Mouse (Mus musculus): ENCODE data around the gene F13b. TPM values are rescaled to one million over a fixed set of nuclear protein-coding genes. Genes with fewer than 3 reads are reported as not detected.

The F13b gene
- polyA plus RNA-seq (2014; fragmentation: Nextera tagmentation; extraction: Ambion mirVana) = not detected in 2 replicates

GRCm38 (mm10) chr1:139501258-139501752, at the start of gene F13b:
F13b (plus strand) TSS chr1:139501702.
- H3K4me2 ChIP-seq (ENCODE audit: low read depth) = no peak within 1 kb of the TSS
- no peak for DNase-seq (ENCODE audit: low spot score)
- H3K4me3 ChIP-seq (ENCODE audit: low read depth, low read length) = no peak within 1 kb of the TSS
- H3K4me1 ChIP-seq (ENCODE audit: control insufficient read depth, insufficient read depth, low read length) = no peaks in the 10 kb centered on the region
- no peaks in the 10 kb centered on the region for H3K27me3 ChIP-seq (ENCODE audit: control insufficient read depth, insufficient read depth, low read length)
- no peak within 1 kb of the TSS for H3K9ac ChIP-seq (ENCODE audit: low read length)
- WGBS = 90% methylated on average over 3 of the region's 3 CpGs
- ATAC-seq (ENCODE audit: insufficient read depth, low FRiP score, low TSS enrichment) = no peak
- no peaks in the 10 kb centered on the region for H3K9me3 ChIP-seq (ENCODE audit: control insufficient read depth, low read length)
- H3K36me3 ChIP-seq (ENCODE audit: control insufficient read depth, insufficient read depth, low read length) = no peaks in the 10 kb centered on the region
- H3K27ac ChIP-seq (ENCODE audit: low read depth, low read length) = no peak within 1 kb of the TSS

GRCm38 (mm10) chr1:139454340-139455225, 46.9 kb upstream of the F13b start, which contains the start of gene Aspm:
Aspm (plus strand) TSS chr1:139454772.
- H3K36me3 ChIP-seq (ENCODE audit: control insufficient read depth, insufficient read depth, low read length) = no peaks in the 10 kb centered on the region; the same call in 1 of the 2 replicates
- DNase-seq (ENCODE audit: low spot score) (peak; percentile 91), ATAC-seq (ENCODE audit: insufficient read depth, low FRiP score, low TSS enrichment) (peak; percentile 99)
- no peaks in the 10 kb centered on the region for H3K9me3 ChIP-seq (ENCODE audit: control insufficient read depth, low read length)
- no peaks in the 10 kb centered on the region for H3K27me3 ChIP-seq (ENCODE audit: control insufficient read depth, insufficient read depth, low read length)
- peak within 1 kb of the TSS; percentile 73 for H3K4me3 ChIP-seq (ENCODE audit: low read depth, low read length)
- H3K4me1 ChIP-seq (ENCODE audit: control insufficient read depth, insufficient read depth, low read length) = peaks cover 7% of the 10 kb centered on the region; the same call in 1 of the 2 replicates
- H3K9ac ChIP-seq (ENCODE audit: low read length) = peak within 1 kb of the TSS; percentile 82
- under 1% methylated on average over 65 of the region's 65 CpGs for WGBS
- peak within 1 kb of the TSS; percentile 74 for H3K4me2 ChIP-seq (ENCODE audit: low read depth)
- H3K27ac ChIP-seq (ENCODE audit: low read depth, low read length) = no peak within 1 kb of the TSS

DNA sequence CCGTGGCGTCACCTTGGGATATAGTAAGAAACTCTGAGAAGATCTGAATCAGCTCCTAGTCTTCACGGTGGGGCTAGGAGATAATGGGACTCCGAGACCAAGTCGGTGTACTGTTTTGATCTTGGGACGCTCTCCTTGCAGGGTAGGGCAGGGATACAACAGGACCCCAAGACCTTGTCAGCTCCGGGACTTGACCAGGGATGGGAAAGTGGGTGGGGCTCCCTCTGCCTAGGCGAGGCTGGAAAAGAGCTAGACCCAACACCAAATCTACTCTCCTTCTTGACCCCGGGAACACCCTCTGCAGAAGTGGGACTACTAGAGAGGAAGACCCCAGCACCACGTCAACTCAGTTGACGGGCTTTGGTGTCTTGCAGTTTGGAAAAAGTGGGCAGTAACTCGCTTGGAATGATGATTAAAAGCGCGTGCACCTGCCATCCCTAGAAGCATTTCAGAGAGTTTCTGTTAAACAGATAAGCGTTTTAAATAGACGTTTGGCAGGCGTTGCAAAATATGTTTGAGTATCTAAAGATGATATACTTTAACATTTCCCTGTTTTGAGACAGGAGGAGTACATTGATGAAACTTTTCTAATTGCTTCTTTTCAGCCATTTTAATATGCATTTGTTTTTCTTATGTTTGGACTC, 46.2 kb upstream of the F13b start:
- Histone ChIP-seq H3K4me1 (ENCODE audit: control insufficient read depth, insufficient read depth, low read length) (peaks cover 7% of the 10 kb centered on the region; the same call in 1 of the 2 replicates), H3K9me3 (ENCODE audit: control insufficient read depth, low read length) (no peaks in the 10 kb centered on the region), H3K4me3 (ENCODE audit: low read depth, low read length) (peak overlapping the region; percentile 73), H3K27ac (ENCODE audit: low read depth, low read length) (no peak overlapping the region), H3K9ac (ENCODE audit: low read length) (peak overlapping the region; percentile 82), H3K4me2 (ENCODE audit: low read depth) (peak overlapping the region; percentile 74), H3K27me3 (ENCODE audit: control insufficient read depth, insufficient read depth, low read length) (no peaks in the 10 kb centered on the region), H3K36me3 (ENCODE audit: control insufficient read depth, insufficient read depth, low read length) (no peaks in the 10 kb centered on the region; the same call in 1 of the 2 replicates)
- ATAC-seq (ENCODE audit: insufficient read depth, low FRiP score, low TSS enrichment) (peak; percentile 39), DNase-seq (ENCODE audit: low spot score) (peak; percentile 52)
- WGBS = 3% methylated on average over 17 of the region's 17 CpGs

DNA sequence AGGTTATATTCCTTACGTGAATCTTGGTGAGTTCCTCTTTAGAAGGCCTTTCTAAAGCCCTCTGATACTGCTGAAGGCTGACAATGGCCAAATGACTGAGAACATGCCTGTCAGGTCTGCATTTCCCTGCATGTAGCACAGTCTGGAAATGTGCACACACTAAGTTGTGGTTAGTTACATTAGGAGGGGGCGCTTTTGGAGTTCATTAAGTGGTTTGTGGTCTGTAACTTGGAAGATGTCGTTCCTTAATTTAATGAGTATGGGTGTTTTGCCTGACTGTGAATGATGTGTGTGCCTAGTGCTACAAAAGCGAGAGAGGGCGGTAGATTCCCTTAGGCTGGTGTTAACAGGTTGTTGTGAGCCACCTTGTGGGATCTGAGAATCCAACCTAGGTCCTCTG, 40.7 kb upstream of the F13b start:
- no peaks in the 10 kb centered on the region for H3K27me3 ChIP-seq (ENCODE audit: control insufficient read depth, insufficient read depth, low read length)
- WGBS = 83% methylated on average over 5 of the region's 5 CpGs
- no peak overlapping the region for H3K4me2 ChIP-seq (ENCODE audit: low read depth)
- ATAC-seq (ENCODE audit: insufficient read depth, low FRiP score, low TSS enrichment) (no peak), DNase-seq (ENCODE audit: low spot score) (no peak)
- no peak overlapping the region for H3K4me3 ChIP-seq (ENCODE audit: low read depth, low read length)
- peaks cover 7% of the 10 kb centered on the region; the same call in 1 of the 2 replicates for H3K4me1 ChIP-seq (ENCODE audit: control insufficient read depth, insufficient read depth, low read length)
- no peak overlapping the region for H3K27ac ChIP-seq (ENCODE audit: low read depth, low read length)
- no peaks in the 10 kb centered on the region for H3K9me3 ChIP-seq (ENCODE audit: control insufficient read depth, low read length)
- no peak overlapping the region for H3K9ac ChIP-seq (ENCODE audit: low read length)
- H3K36me3 ChIP-seq (ENCODE audit: control insufficient read depth, insufficient read depth, low read length) = peaks cover 2% of the 10 kb centered on the region; the same call in 1 of the 2 replicates

DNA sequence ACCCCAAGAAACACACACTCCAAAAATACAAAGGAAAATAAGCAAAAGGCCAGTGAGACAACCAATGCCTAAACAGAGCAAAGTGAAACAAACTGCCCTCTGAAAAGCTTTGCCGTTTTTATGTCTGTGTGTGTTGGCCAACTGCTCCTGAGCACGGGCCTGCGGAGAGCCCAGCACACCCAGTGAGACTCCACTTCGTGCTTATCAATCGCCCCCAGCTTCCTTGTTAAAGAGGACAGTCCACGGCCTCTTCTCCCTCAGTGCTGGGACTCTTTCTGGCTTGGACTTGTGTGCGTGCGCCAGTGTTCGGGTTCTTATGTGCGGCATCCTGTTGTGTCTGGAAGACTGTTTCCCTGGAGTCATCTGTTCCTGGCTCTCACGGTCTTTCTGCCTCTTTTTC, 35.6 kb upstream of the F13b start:
- Histone ChIP-seq H3K9me3 (ENCODE audit: control insufficient read depth, low read length) (no peaks in the 10 kb centered on the region), H3K9ac (ENCODE audit: low read length) (no peak overlapping the region), H3K27me3 (ENCODE audit: control insufficient read depth, insufficient read depth, low read length) (no peaks in the 10 kb centered on the region), H3K36me3 (ENCODE audit: control insufficient read depth, insufficient read depth, low read length) (peaks cover 4% of the 10 kb centered on the region), H3K27ac (ENCODE audit: low read depth, low read length) (no peak overlapping the region), H3K4me2 (ENCODE audit: low read depth) (no peak overlapping the region), H3K4me1 (ENCODE audit: control insufficient read depth, insufficient read depth, low read length) (no peaks in the 10 kb centered on the region), H3K4me3 (ENCODE audit: low read depth, low read length) (no peak overlapping the region)
- DNase-seq (ENCODE audit: low spot score) (no peak), ATAC-seq (ENCODE audit: insufficient read depth, low FRiP score, low TSS enrichment) (no peak)
- 93% methylated on average over 11 of the region's 11 CpGs for WGBS

DNA sequence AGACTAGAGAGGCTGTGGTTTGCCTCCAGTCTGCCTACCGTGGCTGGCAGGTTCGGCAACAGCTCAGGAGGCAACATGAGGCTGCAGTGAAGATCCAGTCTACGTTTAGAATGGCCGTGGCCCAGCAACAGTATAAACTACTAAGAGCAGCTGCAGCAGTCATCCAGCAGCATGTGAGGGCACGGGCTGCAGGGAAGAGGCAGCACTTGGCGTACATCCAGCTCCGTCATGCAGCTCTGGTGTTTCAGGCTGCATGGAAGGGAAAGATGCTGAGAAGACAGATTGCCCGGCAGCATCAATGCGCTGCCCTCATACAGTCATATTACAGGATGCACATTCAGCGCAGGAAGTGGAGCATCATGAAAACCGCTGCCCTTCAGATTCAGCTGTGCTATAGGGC, 22.6 kb upstream of the F13b start:
- Histone ChIP-seq H3K4me1 (ENCODE audit: control insufficient read depth, insufficient read depth, low read length) (no peaks in the 10 kb centered on the region), H3K4me2 (ENCODE audit: low read depth) (no peak overlapping the region), H3K9ac (ENCODE audit: low read length) (no peak overlapping the region), H3K27me3 (ENCODE audit: control insufficient read depth, insufficient read depth, low read length) (no peaks in the 10 kb centered on the region), H3K9me3 (ENCODE audit: control insufficient read depth, low read length) (no peaks in the 10 kb centered on the region), H3K4me3 (ENCODE audit: low read depth, low read length) (no peak overlapping the region), H3K27ac (ENCODE audit: low read depth, low read length) (no peak overlapping the region), H3K36me3 (ENCODE audit: control insufficient read depth, insufficient read depth, low read length) (peaks cover 25% of the 10 kb centered on the region)
- WGBS = 95% methylated on average over 11 of the region's 11 CpGs
- ATAC-seq (ENCODE audit: insufficient read depth, low FRiP score, low TSS enrichment) (no peak), DNase-seq (ENCODE audit: low spot score) (no peak)

DNA sequence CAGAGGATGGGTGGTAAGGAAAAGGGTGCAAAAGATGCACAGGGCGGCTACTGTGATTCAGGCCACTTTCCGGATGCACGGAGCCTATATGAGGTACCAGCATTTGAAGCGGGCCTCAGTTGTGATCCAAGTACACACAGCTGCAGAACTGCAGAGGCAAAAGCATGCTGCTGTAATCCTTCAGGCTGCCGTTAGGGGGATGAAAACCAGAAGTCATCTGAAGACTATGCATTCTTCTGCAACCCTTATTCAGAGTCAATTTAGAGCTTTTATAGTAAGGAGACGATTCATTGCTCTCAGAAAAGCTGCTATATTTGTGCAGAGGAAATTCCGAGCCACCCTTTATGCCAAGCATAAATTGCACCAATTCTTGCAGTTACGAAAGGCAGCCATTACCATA, 21.3 kb upstream of the F13b start:
- ATAC-seq (ENCODE audit: insufficient read depth, low FRiP score, low TSS enrichment) = no peak
- no peaks in the 10 kb centered on the region for H3K27me3 ChIP-seq (ENCODE audit: control insufficient read depth, insufficient read depth, low read length)
- H3K36me3 ChIP-seq (ENCODE audit: control insufficient read depth, insufficient read depth, low read length) = peaks cover 20% of the 10 kb centered on the region
- no peak overlapping the region for H3K4me2 ChIP-seq (ENCODE audit: low read depth)
- no peak overlapping the region for H3K9ac ChIP-seq (ENCODE audit: low read length)
- no peak overlapping the region for H3K27ac ChIP-seq (ENCODE audit: low read depth, low read length)
- no peaks in the 10 kb centered on the region for H3K4me1 ChIP-seq (ENCODE audit: control insufficient read depth, insufficient read depth, low read length)
- H3K4me3 ChIP-seq (ENCODE audit: low read depth, low read length) = no peak overlapping the region
- no peaks in the 10 kb centered on the region for H3K9me3 ChIP-seq (ENCODE audit: control insufficient read depth, low read length)
- no peak for DNase-seq (ENCODE audit: low spot score)
- WGBS = 94% methylated on average over 8 of the region's 8 CpGs

DNA sequence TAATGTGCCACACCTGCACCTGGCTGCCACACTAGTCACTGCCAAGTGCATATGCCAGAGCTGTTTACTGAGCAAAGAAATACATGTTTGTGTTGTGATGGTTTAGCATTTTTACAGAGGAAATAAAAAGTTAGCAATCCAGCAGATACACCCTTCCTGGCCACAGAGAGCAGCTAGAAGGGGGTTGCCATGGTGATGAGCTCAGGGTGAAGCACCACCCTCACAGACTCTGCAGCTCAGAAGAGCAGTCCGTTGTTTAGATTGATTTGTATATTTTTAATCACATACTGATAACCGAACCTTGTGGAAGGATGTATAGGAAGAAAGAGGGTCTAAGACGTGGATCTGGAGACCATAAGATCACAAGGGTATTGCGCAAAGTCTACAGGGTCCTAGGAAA, 20.4 kb upstream of the F13b start:
- ATAC-seq (ENCODE audit: insufficient read depth, low FRiP score, low TSS enrichment) = no peak
- Histone ChIP-seq H3K9me3 (ENCODE audit: control insufficient read depth, low read length) (no peaks in the 10 kb centered on the region), H3K4me2 (ENCODE audit: low read depth) (no peak overlapping the region), H3K36me3 (ENCODE audit: control insufficient read depth, insufficient read depth, low read length) (peaks cover 16% of the 10 kb centered on the region), H3K9ac (ENCODE audit: low read length) (no peak overlapping the region), H3K27me3 (ENCODE audit: control insufficient read depth, insufficient read depth, low read length) (no peaks in the 10 kb centered on the region), H3K4me3 (ENCODE audit: low read depth, low read length) (no peak overlapping the region), H3K4me1 (ENCODE audit: control insufficient read depth, insufficient read depth, low read length) (no peaks in the 10 kb centered on the region), H3K27ac (ENCODE audit: low read depth, low read length) (no peak overlapping the region)
- DNase-seq (ENCODE audit: low spot score) = no peak
- 96% methylated on average over 4 of the region's 4 CpGs for WGBS
